Mouse (Mus musculus): ENCODE results near the gene Gm21985.
A peak's percentile ranks its signal among the peaks of the same experiment; 100 is the strongest.

DNA sequence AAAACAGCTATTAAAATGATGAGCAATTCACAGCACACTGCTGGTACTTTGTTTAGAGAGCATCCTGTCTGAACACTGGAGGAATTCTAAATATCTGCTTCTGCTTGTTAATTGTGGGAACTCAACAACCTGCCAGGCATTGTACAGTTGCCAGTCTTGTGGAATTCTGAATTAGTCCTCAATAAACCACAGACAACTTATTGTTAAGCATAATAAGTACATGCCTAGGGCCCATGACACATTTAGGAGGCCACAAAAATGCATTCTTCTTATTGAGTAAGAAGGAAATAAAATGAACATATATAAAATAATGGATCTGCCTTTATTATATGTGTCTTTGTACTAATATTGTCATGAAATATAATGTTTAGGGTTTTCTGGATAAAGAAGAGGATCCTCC lies 179.4 kb downstream of the Gm21985 start:
- TF ChIP-seq POLR2A (IDR thresholded peaks at IDR 0.05; ENCODE audit: insufficient read length, low read depth): no peak
- TF ChIP-seq MAX (IDR thresholded peaks at IDR 0.05; ENCODE audit: low read depth): no peak
- TF ChIP-seq USF1 (IDR thresholded peaks at IDR 0.05; ENCODE audit: low read depth): no peak
- TF ChIP-seq MYOG (IDR thresholded peaks at IDR 0.05; ENCODE audit: control insufficient read depth in 1 of 3, insufficient read depth in 1 of 3, insufficient read length in 2 of 3, low read depth in 2 of 3): peak in 1 of 3 experiments; percentile 14
- TF ChIP-seq CEBPB (IDR thresholded peaks at IDR 0.05; ENCODE audit: insufficient read depth, poor library complexity, severe bottlenecking): 0 out of 2 replicates have a peak, but pooled peaks have one; percentile 29
- no peak for TF ChIP-seq TCF12 (IDR thresholded peaks at IDR 0.05; ENCODE audit: insufficient read depth, poor library complexity, severe bottlenecking)

Data from myocyte (in vitro differentiated cells).